Mouse (Mus musculus) embryonic fibroblast, embryonic 13.5 days (primary cell): ENCODE data around the gene Klhl5.

Experiments
- CTCF ChIP-seq: IDR thresholded peaks from 2 replicates; pipeline ENCODE4 v1.5.1; 2011; ENCODE audit warnings: mild to moderate bottlenecking, control low read depth, low read length, moderate library complexity, borderline replicate concordance; ENCODE audit not compliant: insufficient read depth
- POLR2A ChIP-seq: IDR thresholded peaks from 2 replicates; pipeline ENCODE4 v1.6.1; 2011; ENCODE audit warnings: low read depth, mild to moderate bottlenecking, control low read depth, low read length, moderate library complexity

DNA sequence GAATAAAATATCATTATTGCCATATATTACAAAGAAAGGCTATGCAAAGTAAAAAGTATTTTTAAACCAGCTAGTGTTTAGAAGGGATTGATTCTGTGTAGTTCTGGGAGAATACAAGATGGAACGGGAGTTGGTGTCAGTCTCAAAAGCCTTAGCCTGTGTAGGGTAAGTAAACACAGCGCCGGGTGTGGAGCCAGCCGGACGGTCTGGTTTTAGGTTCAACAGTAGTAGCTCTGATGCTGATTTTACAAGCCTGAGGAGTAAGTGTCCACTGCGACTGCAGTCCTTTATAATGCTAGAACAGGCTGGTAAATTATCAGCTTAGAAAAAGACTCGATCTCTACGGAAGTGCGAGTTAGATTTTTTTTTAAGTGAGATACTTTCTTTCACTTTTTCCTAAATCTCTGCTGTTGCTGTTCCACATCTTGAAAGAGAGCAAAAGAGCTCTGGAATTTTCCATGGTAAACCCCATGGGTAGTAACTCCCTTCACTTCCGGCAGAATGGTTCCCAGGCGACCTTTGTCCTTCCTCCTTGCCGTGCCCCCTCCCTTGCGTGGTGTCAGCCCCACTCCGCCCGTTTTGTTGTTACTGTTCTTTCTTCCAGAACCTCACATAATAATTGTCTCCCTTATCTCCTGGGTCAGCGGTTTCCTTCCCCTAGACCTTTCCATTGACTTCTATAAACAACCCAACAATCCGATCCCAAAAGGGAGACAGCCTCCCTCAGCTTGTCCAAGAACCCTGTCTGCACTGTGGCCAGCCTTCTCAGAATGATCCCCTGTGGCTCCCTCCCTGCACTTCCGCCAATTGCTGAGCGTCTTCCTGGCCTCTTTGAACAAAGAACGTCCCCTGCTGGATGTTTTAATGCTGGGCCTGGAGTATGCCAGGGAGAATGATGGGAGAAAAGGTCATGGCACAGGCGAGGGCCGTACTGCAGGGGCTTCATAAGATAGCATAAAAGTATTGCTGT lies 50.4 kb downstream of the Klhl5 start:
- no peak for TF ChIP-seq POLR2A
- TF ChIP-seq CTCF, result no peak
